Mouse (Mus musculus) spleen, postnatal 10 days (tissue): ENCODE measurements around the gene Tnfrsf11a.

ENCODE experiments used
- DNase-seq, 2 experiments: peaks; one replicate each; pipeline ENCODE4 v3.0.0; 2021 to 2022; ENCODE audit warnings: low spot score in 2 of 2

Tnfrsf11a gene

DNA sequence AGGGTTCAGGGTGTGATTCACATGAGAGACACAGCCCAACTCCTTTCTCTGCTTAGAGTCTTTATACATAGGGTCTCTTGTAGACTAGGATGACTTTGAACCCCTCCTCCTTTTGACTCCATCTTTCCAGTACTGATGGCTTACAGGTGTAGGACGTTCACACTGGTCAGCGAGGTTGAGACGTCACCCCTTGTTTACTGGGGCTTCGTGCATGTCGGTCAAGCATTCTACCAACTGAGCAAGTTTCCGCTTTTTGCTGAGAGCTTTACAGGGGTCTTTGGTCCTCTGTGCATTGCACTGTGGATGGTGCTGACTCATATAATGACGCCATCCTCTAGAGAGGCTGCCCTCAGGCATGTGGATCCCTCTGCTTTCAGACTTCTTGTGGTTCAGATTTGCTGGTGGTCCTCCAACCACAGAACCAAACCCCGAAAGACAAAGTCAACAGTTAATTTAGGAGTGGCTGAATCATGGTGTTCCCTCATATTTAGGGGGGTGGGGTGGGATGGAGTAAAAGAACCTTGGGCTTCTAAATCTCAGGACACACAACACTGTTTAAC is 47.3 kb downstream of the Tnfrsf11a start:
- no peak for DNase-seq

- no peak for DNase-seq
These were observed 48.7 kb downstream of the Tnfrsf11a start for GRCm38 (mm10) chr1:105829171-105829570.

- DNase-seq = no peak
These were observed 52.3 kb downstream of the Tnfrsf11a start for GRCm38 (mm10) chr1:105832784-105833183.

GRCm38 (mm10) chr1:105842950-105843349 is 62.4 kb downstream of the Tnfrsf11a start:
- no peak for DNase-seq

GRCm38 (mm10) chr1:105843386-105843785 is 62.9 kb downstream of the Tnfrsf11a start:
- DNase-seq = no peak

GRCm38 (mm10) chr1:105843856-105844255 is 63.3 kb downstream of the Tnfrsf11a start:
- no peak for DNase-seq

DNA sequence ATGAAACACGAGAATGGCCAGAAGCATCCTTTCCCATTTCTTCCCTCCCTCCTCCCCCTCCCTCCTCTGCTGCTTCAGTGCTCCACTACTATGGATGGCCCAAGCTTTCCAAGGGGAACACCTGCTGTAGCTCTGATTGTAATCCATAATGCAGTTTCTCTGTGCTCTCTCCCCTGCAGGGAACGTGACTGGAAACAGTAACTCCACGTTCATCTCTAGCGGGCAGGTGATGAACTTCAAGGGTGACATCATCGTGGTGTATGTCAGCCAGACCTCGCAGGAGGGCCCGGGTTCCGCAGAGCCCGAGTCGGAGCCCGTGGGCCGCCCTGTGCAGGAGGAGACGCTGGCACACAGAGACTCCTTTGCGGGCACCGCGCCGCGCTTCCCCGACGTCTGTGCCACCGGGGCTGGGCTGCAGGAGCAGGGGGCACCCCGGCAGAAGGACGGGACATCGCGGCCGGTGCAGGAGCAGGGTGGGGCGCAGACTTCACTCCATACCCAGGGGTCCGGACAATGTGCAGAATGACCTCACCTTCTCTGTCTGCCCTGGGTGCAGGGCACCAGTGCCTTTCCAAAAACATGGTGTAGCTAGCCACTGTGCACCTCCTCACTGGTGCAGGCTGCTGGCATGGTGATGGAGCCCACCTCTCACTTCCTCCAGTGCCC is 64.0 kb downstream of the Tnfrsf11a start:
- no peak for DNase-seq

DNA sequence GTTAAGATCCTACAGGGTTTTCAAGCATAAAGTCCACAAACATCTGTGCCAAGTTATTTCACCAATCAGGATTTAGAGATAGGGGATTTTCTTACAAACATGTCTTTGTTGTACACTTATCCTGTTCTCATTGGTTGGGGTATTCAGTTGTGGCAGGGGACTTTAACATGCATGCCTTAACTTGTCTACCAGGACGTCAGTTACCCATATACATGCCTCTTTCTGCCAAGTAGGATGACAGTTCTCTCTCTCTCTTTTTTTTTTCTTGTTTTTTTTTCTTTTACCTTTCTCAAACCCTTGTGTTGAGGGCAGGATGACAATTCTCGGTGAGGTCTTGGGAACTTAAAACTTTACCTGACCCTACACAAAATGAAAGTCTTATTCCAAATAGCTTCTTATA is 65.9 kb downstream of the Tnfrsf11a start:
- DNase-seq = no peak

DNA sequence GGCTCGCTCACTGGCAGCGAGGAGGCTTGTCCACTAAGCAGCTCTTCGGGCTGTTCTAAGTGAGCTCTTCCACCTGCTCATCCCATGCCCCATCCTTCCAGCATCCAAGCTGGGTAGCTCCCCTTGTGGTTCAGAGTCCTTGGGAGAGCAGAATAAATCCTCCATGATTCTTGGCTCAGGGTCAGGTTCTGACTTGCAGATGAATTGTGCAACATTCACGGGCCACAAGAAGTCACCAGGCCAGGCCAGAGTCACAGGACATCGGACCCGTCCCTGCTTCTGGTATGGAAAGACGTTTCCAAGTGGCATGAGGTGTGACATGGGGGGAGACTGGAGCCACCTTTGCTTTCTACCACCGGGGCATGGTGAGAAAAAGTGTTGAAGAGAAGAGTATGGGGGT is 68.3 kb downstream of the Tnfrsf11a start:
- DNase-seq = no peak

DNA sequence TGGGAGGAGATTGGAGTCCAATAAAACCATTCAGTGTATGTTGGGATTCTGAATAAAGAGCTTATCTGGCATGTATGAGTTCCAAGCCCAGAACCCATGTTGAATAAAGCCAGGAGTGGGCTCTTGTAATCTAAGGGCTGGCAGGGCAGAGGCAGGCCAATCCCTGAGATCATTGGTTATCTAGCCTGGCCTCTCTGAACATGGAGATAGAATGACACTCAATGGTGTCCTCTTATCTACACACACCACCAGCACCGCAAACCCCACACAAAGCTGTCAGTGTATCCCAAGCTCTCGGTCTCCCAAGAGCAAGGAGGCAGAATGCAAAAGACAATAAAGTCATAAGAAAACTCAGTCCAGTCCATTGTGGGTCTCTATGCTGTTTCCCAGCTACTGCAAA is 70.8 kb downstream of the Tnfrsf11a start:
- no peak for DNase-seq

- DNase-seq = no peak
These were observed 79.2 kb downstream of the Tnfrsf11a start for GRCm38 (mm10) chr1:105859740-105860139.

GRCm38 (mm10) chr1:105876589-105876988 is 96.1 kb downstream of the Tnfrsf11a start:
- no peak for DNase-seq

GRCm38 (mm10) chr1:105877808-105878207 is 97.3 kb downstream of the Tnfrsf11a start:
- no peak for DNase-seq

- DNase-seq = no peak
These were observed 97.9 kb downstream of the Tnfrsf11a start for GRCm38 (mm10) chr1:105878416-105878815.

- no peak for DNase-seq
These were observed 100.2 kb downstream of the Tnfrsf11a start for GRCm38 (mm10) chr1:105880555-105881304.

GRCm38 (mm10) chr1:105881466-105881865 is 100.9 kb downstream of the Tnfrsf11a start:
- DNase-seq = no peak

- DNase-seq = no peak
These were observed 103.0 kb downstream of the Tnfrsf11a start for GRCm38 (mm10) chr1:105883498-105883897.

- no peak for DNase-seq
These were observed 104.6 kb downstream of the Tnfrsf11a start for GRCm38 (mm10) chr1:105885101-105885500.

- no peak for DNase-seq
These were observed 105.1 kb downstream of the Tnfrsf11a start for GRCm38 (mm10) chr1:105885575-105885974.

DNA sequence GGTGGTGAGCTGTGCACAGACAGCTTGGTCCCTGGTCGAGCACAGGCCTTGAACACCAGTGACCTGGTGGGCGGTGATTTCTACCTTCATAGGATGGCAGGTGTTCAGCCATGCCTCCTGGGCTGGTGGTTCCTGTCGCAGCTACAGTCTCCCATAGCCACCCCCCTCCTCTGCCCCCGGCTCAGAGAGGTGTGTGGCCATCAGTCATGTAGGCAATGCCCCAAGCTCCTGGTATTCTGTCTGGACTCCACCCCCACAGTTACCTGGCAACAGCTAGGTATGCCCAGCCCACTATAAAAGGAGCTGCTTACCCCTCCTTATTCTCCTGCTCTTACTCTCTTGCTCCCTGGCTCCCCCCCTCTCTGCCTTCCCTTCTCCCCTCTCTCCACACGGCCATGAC is 105.8 kb downstream of the Tnfrsf11a start:
- DNase-seq = no peak

DNA sequence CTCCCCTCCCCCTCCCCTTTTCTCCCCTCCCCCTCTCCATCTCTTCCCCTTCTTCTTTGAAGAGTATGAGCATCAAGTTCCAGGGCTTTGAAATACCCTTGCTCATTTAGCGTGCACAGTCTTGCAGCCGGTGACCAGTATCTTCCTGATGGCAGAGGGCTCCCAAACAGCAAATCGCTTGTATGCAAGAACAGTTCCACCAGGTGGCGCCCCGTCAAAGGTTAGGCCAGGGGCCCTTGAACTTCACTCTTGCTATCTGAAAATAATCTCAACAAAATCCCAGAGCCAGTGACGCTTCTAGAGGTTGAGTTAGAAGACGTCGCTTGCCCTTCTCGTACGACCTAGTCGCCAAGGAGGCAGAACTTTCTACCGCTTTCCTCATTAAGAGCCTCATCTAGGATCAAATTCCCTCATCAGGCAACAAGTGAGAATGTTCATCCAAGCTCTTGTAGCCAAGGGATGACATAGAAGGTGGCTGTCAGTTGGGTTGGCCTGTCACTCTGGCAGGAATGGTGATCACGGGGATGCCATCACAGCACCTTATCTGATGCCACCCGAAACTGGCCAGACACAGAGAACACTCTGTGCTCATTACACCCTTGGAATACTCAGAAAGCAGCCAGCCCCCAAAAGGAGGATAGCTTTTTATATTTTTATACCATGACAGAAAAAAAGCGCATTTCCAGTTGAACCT is 110.7 kb downstream of the Tnfrsf11a start:
- peak; percentile 63 to 89 for DNase-seq

- no peak for DNase-seq
These were observed 114.5 kb downstream of the Tnfrsf11a start for GRCm38 (mm10) chr1:105895019-105895418.
